Mouse (Mus musculus): ENCODE data around the gene Nadk2.

DNA sequence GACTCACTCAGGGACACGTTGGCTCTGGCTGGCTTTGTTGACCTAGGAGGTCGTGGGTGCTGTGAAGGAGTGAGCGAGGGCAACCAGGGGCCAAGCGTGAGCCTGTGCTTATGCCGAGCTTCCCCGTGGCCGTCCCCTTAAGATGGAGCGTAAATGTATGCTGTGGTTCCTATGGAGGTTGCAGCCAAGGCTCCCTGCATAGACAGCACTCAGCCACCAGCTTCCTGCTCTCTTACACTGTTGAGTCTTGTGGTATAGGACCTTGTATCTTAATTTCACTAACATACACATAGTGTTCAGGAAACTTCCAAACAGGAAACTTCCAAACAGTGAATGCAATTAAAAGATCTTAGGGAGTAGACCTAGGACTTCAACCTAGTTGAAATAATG, 17.6 kb downstream of the Nadk2 start:
- TF ChIP-seq CTCF (IDR thresholded peaks at IDR 0.05; ENCODE audit: insufficient read depth, low read depth, low read length): no peak
- no peak for TF ChIP-seq POLR2A (IDR thresholded peaks at IDR 0.05; ENCODE audit: insufficient read depth, low read depth, low read length)
